Mouse (Mus musculus): ENCODE results near the gene Gm15013. TPM values are rescaled to one million over a fixed set of nuclear protein-coding genes. Genes with fewer than 3 reads are reported as not detected.
"Not testable (repeated sequence)": the region's sequence is repeated elsewhere in the genome, so short reads cannot be mapped to it uniquely, and the experiment has no call there.

Gene Gm15013
- total RNA-seq (2015) = 0.42 and 0.59 TPM in 2 replicates
- total RNA-seq (2017) = 0.74 and 0.75 TPM in 2 replicates

DNA sequence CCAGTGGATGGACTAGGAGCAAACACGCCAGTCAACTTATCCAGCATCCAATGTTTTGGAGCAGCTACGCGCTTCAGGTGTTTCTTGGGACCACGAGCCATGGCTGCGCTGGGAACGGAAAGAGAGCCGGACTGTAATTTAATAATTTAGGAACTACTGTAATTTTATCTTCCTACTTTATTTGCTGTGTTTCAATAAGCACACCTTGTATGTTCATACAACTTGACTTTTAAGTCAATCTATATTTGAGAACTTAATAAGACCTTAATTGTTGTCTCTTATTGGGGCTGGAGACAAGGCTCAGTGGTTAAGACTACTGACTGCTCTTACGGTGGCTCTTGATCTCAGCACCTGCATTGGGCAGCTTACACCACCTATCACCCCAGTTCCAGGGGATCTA, at the start of gene Gm15013:
Gene Gm15013, minus strand, starts transcription at position 101 of the 400 bp plus-strand sequence.
- no peak for ATAC-seq (replicated peaks; ENCODE audit: poor library complexity)

DNA sequence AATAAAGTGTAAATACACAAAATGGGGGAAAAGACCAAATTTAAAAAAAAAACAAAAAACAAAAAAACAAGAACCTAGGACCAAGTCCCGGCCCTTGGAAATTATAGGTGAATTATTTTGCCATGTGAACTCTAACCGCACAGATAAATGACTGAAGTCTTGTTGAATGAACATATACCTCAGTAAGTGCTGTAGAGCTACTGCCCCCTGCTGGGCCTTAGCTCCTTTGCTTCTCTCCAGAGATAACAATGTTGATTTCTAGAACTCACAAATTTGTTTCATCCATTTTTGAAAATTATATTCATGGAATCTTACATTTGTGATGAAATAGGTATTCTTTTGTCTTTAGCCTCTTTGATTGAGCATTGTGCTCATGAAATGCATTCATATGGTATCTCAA, 48.3 kb upstream of the Gm15013 start:
- peak; percentile 88 for ATAC-seq (replicated peaks; ENCODE audit: poor library complexity)

DNA sequence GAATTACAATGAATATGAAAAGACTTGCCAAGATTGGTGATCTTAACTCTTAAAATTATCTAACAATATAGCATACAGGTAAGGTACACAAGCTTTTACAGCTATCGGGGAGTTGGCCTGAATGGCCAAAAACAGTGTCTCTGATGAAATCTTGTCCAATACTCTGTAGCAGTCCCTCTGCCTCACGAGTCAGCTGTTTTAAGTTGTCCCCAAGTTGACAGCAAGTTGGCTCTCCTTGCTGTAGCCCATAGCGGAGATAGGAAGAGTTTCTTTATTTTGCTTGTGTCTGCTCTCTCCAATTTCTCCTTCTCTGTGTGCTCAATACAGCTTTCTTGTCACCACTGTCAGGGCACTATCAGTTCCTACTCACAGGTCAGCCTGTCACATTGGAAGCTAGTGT, 44.4 kb upstream of the Gm15013 start:
- not testable (repeated sequence) for ATAC-seq (replicated peaks; ENCODE audit: poor library complexity)

DNA sequence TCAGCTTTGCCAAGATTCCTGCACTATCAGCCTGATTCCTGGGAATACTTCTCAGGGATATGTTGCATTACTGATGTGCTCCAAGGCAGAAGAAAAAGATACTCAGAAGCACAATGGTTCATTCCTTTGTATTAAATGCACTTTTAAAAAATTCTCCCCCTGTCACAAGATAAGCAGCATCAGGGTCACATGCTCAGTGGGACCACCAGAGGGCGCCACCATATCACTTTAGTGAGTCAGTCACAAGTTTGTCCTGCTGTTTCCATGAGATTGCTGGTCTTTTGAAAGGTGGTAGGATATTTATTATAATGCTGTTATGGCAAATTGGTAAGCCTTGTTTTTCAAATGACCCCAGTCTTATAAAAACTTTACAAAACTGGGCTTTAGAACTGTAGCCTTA, 37.6 kb upstream of the Gm15013 start:
- peak; percentile 83 for ATAC-seq (replicated peaks; ENCODE audit: poor library complexity)

DNA sequence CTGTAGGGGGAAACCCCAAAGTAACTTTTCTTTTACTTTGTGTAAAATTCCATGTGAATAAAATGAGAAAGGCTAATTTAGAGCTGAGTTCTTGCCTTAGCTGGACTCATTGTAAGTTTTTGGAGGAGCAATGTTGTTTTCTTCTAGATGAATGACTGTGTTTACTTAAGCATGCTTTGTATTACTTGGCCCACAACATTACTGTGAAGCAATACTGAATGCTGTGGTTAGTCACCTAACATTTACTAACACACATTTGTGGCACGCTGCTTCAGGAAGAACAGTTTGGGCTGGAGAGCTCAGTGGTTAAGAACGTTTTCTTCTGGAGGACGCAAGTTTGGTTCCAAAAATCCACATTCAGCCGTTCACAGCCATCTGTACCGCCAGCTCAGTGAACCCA, 22.8 kb upstream of the Gm15013 start:
- no peak for ATAC-seq (replicated peaks; ENCODE audit: poor library complexity)

DNA sequence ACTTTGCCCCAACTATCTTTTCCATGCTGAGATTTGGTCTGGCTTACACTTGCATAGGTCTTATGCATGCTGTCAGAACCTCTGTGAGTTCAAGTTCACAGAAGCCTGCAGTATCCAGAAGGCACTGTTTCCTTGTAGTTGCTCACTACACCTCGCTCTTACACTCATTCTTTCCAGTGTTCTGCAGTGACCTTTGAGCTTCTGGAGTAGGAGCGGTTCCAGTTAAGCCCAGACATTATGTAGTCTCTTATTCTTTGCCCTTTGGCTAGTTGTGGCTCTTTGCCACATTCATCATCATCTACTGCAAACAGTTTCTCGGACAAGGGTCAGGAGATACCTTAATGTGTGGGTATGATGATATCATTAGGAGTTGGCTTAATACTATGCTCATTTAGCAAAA, 16.3 kb upstream of the Gm15013 start:
- no peak for ATAC-seq (replicated peaks; ENCODE audit: poor library complexity)

DNA sequence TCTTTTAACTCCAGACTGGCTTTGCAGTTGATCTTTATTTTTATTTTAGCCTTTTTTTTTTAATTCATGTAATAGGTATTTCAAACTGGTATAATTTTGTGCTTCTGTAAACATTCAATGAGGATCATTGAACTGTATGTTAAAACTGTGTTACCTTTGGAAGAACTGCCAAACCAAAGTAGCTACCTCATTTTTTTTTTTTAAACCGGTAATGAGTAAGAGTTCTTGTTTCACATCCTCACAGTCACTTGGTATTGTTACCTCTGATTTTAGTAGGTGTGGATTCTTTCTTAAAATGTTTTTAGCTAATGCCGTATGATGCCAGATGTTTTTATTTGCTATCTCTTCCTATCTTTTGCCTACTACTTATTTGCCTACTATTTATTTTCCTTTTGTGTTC, 8.1 kb upstream of the Gm15013 start:
- ATAC-seq (replicated peaks; ENCODE audit: poor library complexity) = no peak

DNA sequence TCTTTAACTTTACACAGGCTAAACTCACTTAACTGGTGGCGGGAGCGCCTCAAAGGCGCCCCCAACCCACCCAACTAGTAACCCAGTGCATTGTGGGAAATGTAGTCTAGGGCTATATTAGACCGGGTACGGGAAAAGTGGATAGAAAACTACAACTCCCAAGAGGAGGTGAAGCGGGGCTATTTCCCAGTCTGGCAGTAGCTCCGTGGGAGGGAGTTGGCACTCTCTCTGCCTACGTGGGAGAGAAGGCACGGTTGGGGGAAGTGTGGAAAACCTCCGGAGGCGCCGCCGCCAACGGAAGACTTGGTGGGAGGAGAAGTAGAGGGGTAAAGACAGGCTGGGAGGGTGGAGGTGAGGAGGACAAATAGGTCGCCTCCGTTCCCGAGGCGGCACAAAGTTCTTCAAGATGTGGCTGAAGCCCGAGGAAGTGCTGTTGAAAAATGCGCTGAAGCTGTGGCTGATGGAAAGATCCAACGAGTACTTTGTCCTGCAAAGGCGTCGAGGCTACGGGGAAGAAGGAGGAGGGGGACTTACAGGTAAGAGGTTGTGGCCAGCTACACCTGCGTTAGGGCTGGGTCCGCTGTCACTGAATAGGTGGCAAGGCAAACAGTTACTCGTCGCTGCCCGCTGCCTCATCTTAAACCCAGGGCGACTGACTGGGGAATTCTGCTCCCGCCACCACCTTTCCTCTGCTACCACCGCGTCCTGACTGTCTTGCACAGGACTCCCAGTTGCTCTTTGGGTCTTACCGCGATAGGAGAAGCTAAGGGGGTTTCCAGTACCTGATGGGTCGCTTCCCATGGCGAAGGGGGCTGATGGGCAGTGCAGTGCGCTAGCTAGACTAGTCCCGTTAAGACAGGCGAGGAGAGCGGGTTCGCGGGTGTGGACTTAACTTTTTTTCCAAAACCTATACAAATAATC, 29.2 kb downstream of the Gm15013 start, which contains the start of gene Tbc1d8b:
Gene Tbc1d8b, plus strand, starts transcription at position 222 of the 921 bp plus-strand sequence.
- ATAC-seq (replicated peaks; ENCODE audit: poor library complexity) = peak; percentile 98

DNA sequence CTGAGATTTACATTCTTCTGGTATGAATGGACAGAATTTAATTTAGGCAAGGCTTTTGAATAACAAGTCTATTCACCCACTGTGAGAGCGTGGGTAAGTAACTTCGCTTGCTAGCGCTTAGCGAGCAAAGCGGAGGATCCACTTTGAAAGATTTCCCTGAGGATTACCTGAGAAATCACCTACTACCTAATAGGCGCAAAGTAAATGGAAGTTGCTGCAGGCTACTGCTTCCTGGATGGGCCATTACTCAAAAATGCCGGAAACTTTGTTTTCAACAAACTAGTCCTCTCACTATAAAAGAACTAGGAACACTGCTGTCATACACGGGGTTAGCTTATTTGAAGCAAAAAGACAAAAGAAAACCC, 29.9 kb downstream of the Gm15013 start:
- ATAC-seq (replicated peaks; ENCODE audit: poor library complexity) = peak; percentile 22

DNA sequence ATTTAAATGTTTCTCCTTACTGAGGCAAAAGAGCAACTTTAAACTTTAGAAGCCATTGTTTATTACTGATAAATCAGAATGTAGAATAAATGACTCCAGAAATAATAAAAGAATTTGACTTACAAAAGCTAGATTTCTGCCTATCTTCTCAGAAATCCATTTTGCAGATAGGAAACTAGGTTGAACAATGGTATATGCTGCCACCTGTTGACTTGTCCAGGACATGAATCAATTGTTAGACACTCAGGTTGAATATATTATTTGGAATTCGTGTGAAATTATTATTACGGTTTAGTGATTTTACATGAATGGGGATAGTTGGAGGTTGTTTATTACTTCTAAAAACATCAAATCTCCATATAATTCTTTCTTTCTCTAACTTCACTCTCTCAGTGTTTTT, 48.5 kb downstream of the Gm15013 start:
- peak; percentile 70 for ATAC-seq (replicated peaks; ENCODE audit: poor library complexity)

Other genes starting within 250 kb of the Gm15013 start
- gene D330045A20Rik, start 234.1 kb downstream of the Gm15013 start, total RNA-seq (2015) = 0.59 and 0.81 TPM in 2 replicates
- 0.37 and 2.0 TPM in 2 replicates for gene D330045A20Rik, start 234.1 kb downstream of the Gm15013 start, total RNA-seq (2017)
- gene Rnf128, start 151.2 kb downstream of the Gm15013 start, total RNA-seq (2015) = 2.0 and 2.4 TPM in 2 replicates
- 1.1 and 1.3 TPM in 2 replicates for gene Rnf128, start 151.2 kb downstream of the Gm15013 start, total RNA-seq (2017)
- gene Tbc1d8b, start 29.5 kb downstream of the Gm15013 start, total RNA-seq (2015) = 9.2 and 10.7 TPM in 2 replicates
- 7.0 and 9.0 TPM in 2 replicates for gene Tbc1d8b, start 29.5 kb downstream of the Gm15013 start, total RNA-seq (2017)
- gene Ripply1, start 67.9 kb upstream of the Gm15013 start, total RNA-seq (2015) = not detected in 2 replicates
- gene Ripply1, start 67.9 kb upstream of the Gm15013 start, total RNA-seq (2017) = not detected in 2 replicates
- not detected in 2 replicates for gene Cldn2, start 86.3 kb upstream of the Gm15013 start, total RNA-seq (2015)
- gene Cldn2, start 86.3 kb upstream of the Gm15013 start, total RNA-seq (2017) = not detected in 2 replicates
- gene Morc4, start 157.2 kb upstream of the Gm15013 start, total RNA-seq (2015) = 0.51 and 1.8 TPM in 2 replicates
- gene Morc4, start 157.2 kb upstream of the Gm15013 start, total RNA-seq (2017) = 0.92 and 1.7 TPM in 2 replicates